Comparison of ENCODE assay signal across 26 mouse cellular contexts in the genomic region with DNA sequence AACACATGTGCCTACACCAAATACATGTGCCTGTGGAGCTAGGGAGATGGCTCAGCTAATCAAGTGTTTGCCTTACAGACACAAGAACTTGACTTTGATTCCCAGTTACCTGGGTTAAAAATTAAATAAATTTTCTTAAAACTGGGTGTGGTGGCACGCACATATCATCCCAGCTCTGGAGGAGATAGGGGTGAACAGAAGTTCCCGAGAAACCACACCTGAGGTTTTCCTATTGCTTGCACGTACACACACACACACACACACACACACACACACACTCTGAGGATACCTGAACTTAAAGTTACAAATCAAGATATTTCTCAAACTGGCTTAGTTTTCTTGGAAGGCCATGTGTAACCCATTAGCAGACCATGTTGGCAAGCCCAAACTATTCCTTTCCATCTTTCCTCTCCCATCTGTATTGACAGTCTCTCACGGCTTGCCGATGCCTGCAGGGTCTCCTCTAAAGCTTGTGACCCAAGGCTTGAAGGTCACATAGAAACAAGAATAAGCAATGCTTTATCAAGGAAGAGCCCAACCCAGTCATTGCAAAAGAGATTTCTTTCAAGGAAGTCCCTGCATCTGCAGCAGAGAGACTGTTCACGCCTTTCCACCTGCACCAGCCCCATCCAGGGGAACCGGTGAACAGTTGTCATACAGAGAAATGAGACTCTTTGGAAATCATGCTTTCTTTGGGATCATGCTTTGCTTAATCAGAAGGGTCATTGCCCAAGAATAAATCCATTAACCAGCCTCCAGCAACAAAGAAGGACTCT.
DNase-seq lines count a peak whose midpoint lies in the region; ATAC-seq and TF ChIP-seq lines count a peak whose summit lies in the region.
"Had no signal": no experiment of that assay in that cellular context is flagged by ENCODE, and none has a peak within 500 bp of the region (broad histone marks: within the 10 kb centered on the region; RNA-seq: fewer than 3 reads in every experiment).

No protein-coding gene starts in this region.

- no peak overlapping the region for H3K4me3 ChIP-seq in heart, embryonic 11.5 days (ENCODE audit: low read depth, low read length)
- H3K4me3 ChIP-seq in intestine, embryonic 15.5 days (replicated peaks): no peak overlapping the region
- H3K4me3 ChIP-seq in intestine, postnatal 0 days (ENCODE audit: low read depth, low read length): no peak overlapping the region
- no peak overlapping the region for H3K4me3 ChIP-seq in kidney, adult 2 months (ENCODE audit: insufficient read depth, low read depth, low read length)
- H3K4me3 ChIP-seq: embryonic facial prominence, embryonic 10.5 days; embryonic facial prominence, embryonic 12.5 days; forebrain, embryonic 10.5 days; forebrain, embryonic 12.5 days; forebrain, embryonic 15.5 days had no signal

- TF ChIP-seq CTCF in intestine, postnatal 0 days (IDR thresholded peaks at IDR 0.05; ENCODE audit: low read depth): no peak
- no peak for TF ChIP-seq CTCF in kidney, adult 2 months (conservative IDR thresholded peaks at IDR 0.05; ENCODE audit: insufficient read depth, insufficient read length, low read depth, low read length)

- no peaks in the 10 kb centered on the region for H3K4me1 ChIP-seq in heart, embryonic 11.5 days (ENCODE audit: control insufficient read depth, insufficient read depth, low read length)
- 0 out of 2 replicates have a peak, but pooled peaks cover 2% of the 10 kb centered on the region for H3K4me1 ChIP-seq in intestine, embryonic 15.5 days (replicated peaks)
- 0 out of 2 replicates have a peak, but pooled peaks cover 4% of the 10 kb centered on the region for H3K4me1 ChIP-seq in intestine, postnatal 0 days (replicated peaks; ENCODE audit: control insufficient read depth, insufficient read depth, low read length)
- H3K4me1 ChIP-seq in kidney, adult 2 months (ENCODE audit: control insufficient read depth, insufficient read depth, low read length): no peaks in the 10 kb centered on the region
- H3K4me1 ChIP-seq: embryonic facial prominence, embryonic 10.5 days; embryonic facial prominence, embryonic 12.5 days; forebrain, embryonic 10.5 days; forebrain, embryonic 12.5 days; forebrain, embryonic 15.5 days had no signal

- WGBS in heart, embryonic 11.5 days (ENCODE audit: insufficient replicate concordance): 83% methylated on average over 7 of the region's 7 CpGs
- WGBS in intestine, embryonic 15.5 days: 73% methylated on average over 7 of the region's 7 CpGs
- 42% methylated on average over 7 of the region's 7 CpGs for WGBS in intestine, postnatal 0 days
- 84% methylated on average over 7 of the region's 7 CpGs for WGBS in kidney, adult 2 months

- DNase-seq in heart, adult 11 months: peak; percentile 51
- DNase-seq in fat pad, adult 2 months (ENCODE audit: extremely low read depth, low read depth, low spot score): peak; percentile 25
- DNase-seq in layer of hippocampus, postnatal 25 days (ENCODE audit: extremely low spot score in 1 of 2, low spot score in 1 of 2): no peak
- no peak for DNase-seq in kidney, postnatal 25 days
- no peak for DNase-seq in kidney, adult 2 months
- DNase-seq: adrenal gland, adult 8-10 months; adrenal gland, postnatal 14 days; adrenal gland, postnatal 36 days; B cell, adult 2 months; cerebellum, adult 11-12 months; cerebellum, adult 2 months; cerebellum, adult 9-10 months; cerebellum, postnatal 10 days; cerebellum, postnatal 25 days had no signal

- no peaks in the 10 kb centered on the region for H3K9me3 ChIP-seq in heart, embryonic 11.5 days (replicated peaks; ENCODE audit: control insufficient read depth, low read length)
- no peaks in the 10 kb centered on the region for H3K9me3 ChIP-seq in intestine, embryonic 15.5 days
- no peaks in the 10 kb centered on the region for H3K9me3 ChIP-seq in intestine, postnatal 0 days (ENCODE audit: control insufficient read depth)
- H3K9me3 ChIP-seq: embryonic facial prominence, embryonic 10.5 days; embryonic facial prominence, embryonic 12.5 days; forebrain, embryonic 10.5 days; forebrain, embryonic 12.5 days; forebrain, embryonic 15.5 days; G1E had no signal

- no peak overlapping the region for H3K27ac ChIP-seq in heart, embryonic 11.5 days (ENCODE audit: low read depth, low read length)
- H3K27ac ChIP-seq in intestine, embryonic 15.5 days: no peak overlapping the region
- no peak overlapping the region; the same call in 1 of the 2 replicates for H3K27ac ChIP-seq in intestine, postnatal 0 days (ENCODE audit: low read depth, low read length)
- H3K27ac ChIP-seq in kidney, adult 2 months (ENCODE audit: insufficient read depth, low read depth, low read length): no peak overlapping the region
- H3K27ac ChIP-seq: embryonic facial prominence, embryonic 10.5 days; embryonic facial prominence, embryonic 12.5 days; forebrain, embryonic 10.5 days; forebrain, embryonic 12.5 days; forebrain, embryonic 15.5 days had no signal

- no peaks in the 10 kb centered on the region for H3K27me3 ChIP-seq in heart, embryonic 11.5 days (ENCODE audit: control insufficient read depth, insufficient read depth, low read length)
- no peaks in the 10 kb centered on the region; the same call in 1 of the 2 replicates for H3K27me3 ChIP-seq in intestine, embryonic 15.5 days (replicated peaks)
- H3K27me3 ChIP-seq in intestine, postnatal 0 days (replicated peaks; ENCODE audit: control insufficient read depth, insufficient read depth, low read length): no peaks in the 10 kb centered on the region
- no peaks in the 10 kb centered on the region for H3K27me3 ChIP-seq in kidney, adult 2 months (replicated peaks; ENCODE audit: control insufficient read depth, insufficient read depth, low read length)
- H3K27me3 ChIP-seq: embryonic facial prominence, embryonic 12.5 days; forebrain, embryonic 12.5 days; forebrain, embryonic 15.5 days had no signal

- H3K9ac ChIP-seq in heart, embryonic 11.5 days (ENCODE audit: low read depth, low read length): no peak overlapping the region
- no peak overlapping the region for H3K9ac ChIP-seq in intestine, embryonic 15.5 days
- H3K9ac ChIP-seq in intestine, postnatal 0 days (ENCODE audit: low read depth, low read length): no peak overlapping the region
- H3K9ac ChIP-seq: embryonic facial prominence, embryonic 12.5 days; forebrain, embryonic 12.5 days; forebrain, embryonic 15.5 days had no signal

- no peaks in the 10 kb centered on the region for H3K36me3 ChIP-seq in heart, embryonic 11.5 days (ENCODE audit: control insufficient read depth, insufficient read depth, low read length)
- H3K36me3 ChIP-seq in intestine, embryonic 15.5 days: no peaks in the 10 kb centered on the region
- H3K36me3 ChIP-seq in intestine, postnatal 0 days (ENCODE audit: control insufficient read depth, insufficient read depth): no peaks in the 10 kb centered on the region
- no peaks in the 10 kb centered on the region for H3K36me3 ChIP-seq in kidney, adult 2 months (ENCODE audit: control insufficient read depth, insufficient read depth, low read length)
- H3K36me3 ChIP-seq: embryonic facial prominence, embryonic 10.5 days; embryonic facial prominence, embryonic 12.5 days; forebrain, embryonic 10.5 days; forebrain, embryonic 12.5 days; forebrain, embryonic 15.5 days; G1E had no signal

- H3K4me2 ChIP-seq in heart, embryonic 11.5 days: no peak overlapping the region
- no peak overlapping the region for H3K4me2 ChIP-seq in intestine, embryonic 15.5 days (replicated peaks)
- H3K4me2 ChIP-seq in intestine, postnatal 0 days (replicated peaks; ENCODE audit: low read depth): no peak overlapping the region
- H3K4me2 ChIP-seq: embryonic facial prominence, embryonic 12.5 days; forebrain, embryonic 12.5 days; forebrain, embryonic 15.5 days had no signal

- no peak for ATAC-seq in heart, embryonic 11.5 days (replicated peaks; ENCODE audit: insufficient number of reproducible peaks, low FRiP score, low TSS enrichment)
- peak; percentile 76 for ATAC-seq in intestine, embryonic 15.5 days
- peak; percentile 71 for ATAC-seq in intestine, postnatal 0 days
- ATAC-seq: activated CD4-positive, CD25-positive, alpha-beta regulatory T cell, adult 4 months; CD4-positive, CD25-positive, alpha-beta regulatory T cell, adult 4 months; forebrain, embryonic 15.5 days; Patski had no signal

- no peak for TF ChIP-seq POLR2A in kidney, adult 2 months (IDR thresholded peaks at IDR 0.05; ENCODE audit: low read depth, low read length)

Comparison
In these comparisons a context has a peak if more than half of its experiments do, and no peak if none do; other contexts are left out.
1. DNase-seq: peak in heart, adult 11 months (single experiment) and fat pad, adult 2 months (single experiment); none in layer of hippocampus, postnatal 25 days (0 of 2), kidney, postnatal 25 days (0 of 2) and kidney, adult 2 months (single experiment).